Mouse (Mus musculus) limb, embryonic 14.5 days (tissue): ENCODE data around the gene Phlda1. TPM values are rescaled to one million over a fixed set of nuclear protein-coding genes. Genes with fewer than 3 reads are reported as not detected.

Source experiments
- ATAC-seq: fragments of 200-750 bp; cut with Nextera tagmentation; 2 replicates; pipeline ENCODE4 v1.8.0; 2017; ENCODE audit warnings: low read depth, moderate number of reproducible peaks, moderate TSS enrichment; ENCODE audit not compliant: low FRiP score
- DNase-seq: peaks from one replicate; pipeline ENCODE4 v3.0.0-alpha.2; 2015; ENCODE audit warnings: low spot score
- H3K27ac ChIP-seq: fragments of 300-500 bp; sonication (generic); replicated peaks from 2 replicates; pipeline ENCODE4 v1.5.1; 2014; ENCODE audit warnings: low read depth, mild to moderate bottlenecking, low read length, moderate library complexity, mixed read lengths
- H3K27me3 ChIP-seq: fragments of 300-500 bp; sonication (generic); 2 replicates; pipeline ENCODE4 v1.6.1; 2014; ENCODE audit warnings: low read length, mixed read lengths; ENCODE audit not compliant: control insufficient read depth, insufficient read depth
- H3K36me3 ChIP-seq: fragments of 300-500 bp; sonication (generic); 2 replicates; pipeline ENCODE4 v1.6.1; 2014; ENCODE audit warnings: mild to moderate bottlenecking, low read length, moderate library complexity, mixed read lengths; ENCODE audit not compliant: control insufficient read depth, insufficient read depth
- H3K4me1 ChIP-seq: fragments of 300-500 bp; sonication (generic); 2 replicates; pipeline ENCODE4 v1.6.1; 2014; ENCODE audit warnings: antibody characterized with exemption, low read length, mixed read lengths; ENCODE audit not compliant: control insufficient read depth, insufficient read depth
- H3K4me2 ChIP-seq: fragments of 300-500 bp; sonication (generic); replicated peaks from 2 replicates; pipeline ENCODE4 v1.6.1; 2014; ENCODE audit warnings: low read depth, mild to moderate bottlenecking, low read length, moderate library complexity; ENCODE audit not compliant: severe bottlenecking
- H3K4me3 ChIP-seq: fragments of 300-500 bp; sonication (generic); replicated peaks from 2 replicates; pipeline ENCODE4 v1.5.1; 2014; ENCODE audit warnings: low read length
- H3K9ac ChIP-seq: fragments of 300-500 bp; sonication (generic); 2 replicates; pipeline ENCODE4 v1.6.1; 2014; ENCODE audit warnings: mild to moderate bottlenecking, low read depth, low read length, moderate library complexity; ENCODE audit not compliant: severe bottlenecking
- H3K9me3 ChIP-seq: fragments of 300-500 bp; sonication (generic); 2 replicates; pipeline ENCODE4 v1.6.1; 2016; ENCODE audit warnings: low read length; ENCODE audit not compliant: control insufficient read depth
- POLR2A ChIP-seq: fragments of 200-500 bp; IDR thresholded peaks from 2 replicates; pipeline ENCODE4 v1.8.0; 2012; ENCODE audit warnings: inconsistent platforms, mild to moderate bottlenecking, moderate library complexity, borderline replicate concordance; ENCODE audit not compliant: insufficient read depth, insufficient read length; ENCODE audit errors: extremely low read depth
- WGBS: fragments of 180-500 bp; shearing (Covaris S2); extraction: QIAGEN DNeasy Blood & Tissue Kit; methylation state at CpG from one replicate; pipeline ENCODE4 v1.1.7; 2014; 5-methylcytosine and 5-hydroxymethylcytosine counted together
- polyA plus RNA-seq, 2 experiments: library from polyadenylated mRNA; depleted of rRNA in 1 of 2; stranded (reverse) in 1 of 2; unstranded in 1 of 2; fragments of >200 nt; fragmentation: Nextera tagmentation in 1 of 2; extraction: Ambion mirVana in 1 of 2; gene quantifications; 2 replicates each; pipeline versions ENCODE4 v1.2.1 to v1.2.3; 2012 to 2014

Gene Phlda1
- 44.1 and 50.3 TPM in 2 replicates for polyA plus RNA-seq (2012; rRNA removed)
- polyA plus RNA-seq (2014; fragmentation: Nextera tagmentation; extraction: Ambion mirVana): 36.1 and 39.2 TPM in 2 replicates

GRCm38 (mm10) chr10:111506101-111506925, at the start of gene Phlda1:
Phlda1 (plus strand) TSS chr10:111506286.
- peaks cover 19% of the 10 kb centered on the region for H3K4me1 ChIP-seq
- H3K27ac ChIP-seq: peak within 1 kb of the TSS; percentile 91
- no peaks in the 10 kb centered on the region for H3K9me3 ChIP-seq
- WGBS: 4% methylated on average over 55 of the region's 94 CpGs
- DNase-seq (peak; percentile 93), ATAC-seq (peak; percentile 86)
- peak within 1 kb of the TSS; percentile 87 for H3K9ac ChIP-seq
- no peaks in the 10 kb centered on the region for H3K27me3 ChIP-seq
- peak within 1 kb of the TSS; percentile 84 for H3K4me3 ChIP-seq
- TF ChIP-seq POLR2A: no peak
- no peaks in the 10 kb centered on the region for H3K36me3 ChIP-seq
- peak within 1 kb of the TSS; percentile 87 for H3K4me2 ChIP-seq

- no peak overlapping the region for H3K4me3 ChIP-seq
- no peak for TF ChIP-seq POLR2A
- no peaks in the 10 kb centered on the region for H3K36me3 ChIP-seq
- no peak overlapping the region for H3K27ac ChIP-seq
- DNase-seq (no peak), ATAC-seq (no peak)
- no peaks in the 10 kb centered on the region for H3K27me3 ChIP-seq
- peaks cover 8% of the 10 kb centered on the region; the same call in 1 of the 2 replicates for H3K4me1 ChIP-seq
- WGBS: 43% methylated on average over 7 of the region's 7 CpGs
- no peaks in the 10 kb centered on the region for H3K9me3 ChIP-seq
- H3K9ac ChIP-seq: no peak overlapping the region
- H3K4me2 ChIP-seq: no peak overlapping the region
Measured at GRCm38 (mm10) chr10:111458088-111458487, 48.0 kb upstream of the Phlda1 start.

- no peak for ATAC-seq
- no peak for TF ChIP-seq POLR2A
- Histone ChIP-seq H3K9ac (no peak overlapping the region), H3K9me3 (no peaks in the 10 kb centered on the region), H3K27me3 (no peaks in the 10 kb centered on the region), H3K4me1 (peaks cover 8% of the 10 kb centered on the region; the same call in 1 of the 2 replicates), H3K4me2 (no peak overlapping the region), H3K36me3 (no peaks in the 10 kb centered on the region), H3K4me3 (no peak overlapping the region), H3K27ac (no peak overlapping the region)
- WGBS: 59% methylated on average over 9 of the region's 9 CpGs
- DNase-seq: no peak
Measured at GRCm38 (mm10) chr10:111459040-111459439, 47.0 kb upstream of the Phlda1 start.

GRCm38 (mm10) chr10:111459874-111460273, 46.2 kb upstream of the Phlda1 start:
- DNase-seq (no peak), ATAC-seq (no peak)
- WGBS: 76% methylated on average over 3 of the region's 3 CpGs
- Histone ChIP-seq H3K36me3 (no peaks in the 10 kb centered on the region), H3K9me3 (no peaks in the 10 kb centered on the region), H3K4me1 (peaks cover 8% of the 10 kb centered on the region; the same call in 1 of the 2 replicates), H3K27me3 (no peaks in the 10 kb centered on the region), H3K4me3 (no peak overlapping the region), H3K9ac (no peak overlapping the region), H3K4me2 (no peak overlapping the region), H3K27ac (no peak overlapping the region)
- TF ChIP-seq POLR2A: no peak

GRCm38 (mm10) chr10:111460381-111460780, 45.7 kb upstream of the Phlda1 start:
- H3K27me3 ChIP-seq: no peaks in the 10 kb centered on the region
- H3K27ac ChIP-seq: no peak overlapping the region
- WGBS: 20% methylated on average over 4 of the region's 4 CpGs
- H3K36me3 ChIP-seq: no peaks in the 10 kb centered on the region
- DNase-seq (no peak), ATAC-seq (no peak)
- no peaks in the 10 kb centered on the region for H3K9me3 ChIP-seq
- no peak overlapping the region for H3K4me2 ChIP-seq
- TF ChIP-seq POLR2A: no peak
- no peak overlapping the region for H3K9ac ChIP-seq
- no peak overlapping the region for H3K4me3 ChIP-seq
- H3K4me1 ChIP-seq: peaks cover 8% of the 10 kb centered on the region; the same call in 1 of the 2 replicates
